In the genomic region with DNA sequence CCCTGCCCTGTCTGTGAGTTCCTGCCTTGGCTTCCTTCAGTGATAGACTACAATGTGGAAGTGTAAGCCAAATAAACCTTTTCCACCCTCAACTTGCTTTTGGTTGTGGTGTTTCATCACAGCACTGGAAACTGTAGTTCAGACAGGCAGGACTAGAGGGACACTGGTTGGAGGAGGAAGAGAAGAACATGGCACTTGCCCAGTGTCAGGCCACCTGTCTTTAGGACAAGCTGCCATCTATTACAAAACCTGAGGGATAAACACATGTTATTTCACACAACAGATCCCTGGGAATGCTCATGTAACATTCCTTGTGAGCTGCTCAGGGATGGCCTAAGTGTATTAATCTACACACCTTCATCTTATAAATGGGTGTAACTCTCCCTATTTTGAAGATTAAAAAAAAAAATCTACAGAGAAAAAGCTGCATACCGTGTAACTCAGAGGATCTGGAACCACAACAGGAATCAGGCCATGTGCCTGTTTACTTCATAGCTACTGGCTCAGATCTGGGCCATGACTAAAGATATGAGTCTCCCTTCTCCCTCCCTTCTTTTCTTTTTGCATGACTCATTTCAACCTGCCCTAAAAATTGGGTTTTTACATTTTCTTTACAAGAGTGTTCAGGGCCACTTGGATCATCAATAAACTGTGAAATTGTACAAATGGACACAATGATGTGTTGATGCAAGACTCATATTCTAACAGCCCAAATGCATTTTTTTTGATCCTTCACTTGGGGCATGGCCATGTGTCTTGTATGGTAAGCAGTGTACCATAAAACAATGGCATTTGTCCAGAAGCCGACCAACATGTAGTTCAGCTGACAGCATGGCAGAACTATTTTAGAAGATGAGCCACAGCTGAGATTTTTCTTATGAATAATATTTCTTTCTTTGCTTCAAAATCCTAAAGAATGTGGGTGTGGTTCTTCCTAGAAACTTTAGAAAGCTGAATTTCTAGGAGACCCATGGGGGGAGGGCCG, we compare ENCODE assay signal across 14 mouse cellular contexts.
"Had no signal": no experiment of that assay in that cellular context is flagged by ENCODE, and none has a peak within 500 bp of the region (broad histone marks: within the 10 kb centered on the region; RNA-seq: fewer than 3 reads in every experiment).

No protein-coding gene starts in this region.

- H3K4me3 ChIP-seq: kidney, embryonic 15.5 days; liver, embryonic 15.5 days; midbrain, embryonic 13.5 days; myocyte; neural tube, embryonic 15.5 days; stomach, embryonic 15.5 days had no signal

- H3K27ac ChIP-seq: kidney, embryonic 15.5 days; liver, embryonic 15.5 days; midbrain, embryonic 13.5 days; neural tube, embryonic 15.5 days; stomach, embryonic 15.5 days had no signal

- DNase-seq: kidney, postnatal 25 days; layer of hippocampus, adult 9-11 months; layer of hippocampus, postnatal 36 days; left cerebral cortex, postnatal 4 days; lung, adult 2 months; lung, postnatal 36 days; thymus, adult 2 months; thymus, postnatal 25 days had no signal

- H3K9me3 ChIP-seq: kidney, embryonic 15.5 days; liver, embryonic 15.5 days; midbrain, embryonic 13.5 days; neural tube, embryonic 15.5 days; stomach, embryonic 15.5 days had no signal

- H3K4me1 ChIP-seq: kidney, embryonic 15.5 days; liver, embryonic 15.5 days; midbrain, embryonic 13.5 days; stomach, embryonic 15.5 days had no signal

- H3K36me3 ChIP-seq: kidney, embryonic 15.5 days; liver, embryonic 15.5 days; midbrain, embryonic 13.5 days; neural tube, embryonic 15.5 days; stomach, embryonic 15.5 days had no signal

- H3K27me3 ChIP-seq: kidney, embryonic 15.5 days; liver, embryonic 15.5 days; midbrain, embryonic 13.5 days; neural tube, embryonic 15.5 days; stomach, embryonic 15.5 days had no signal
